Mouse (Mus musculus) kidney, adult 18-20 months (tissue): ENCODE data around the gene Flnb.

ENCODE experiments used
- DNase-seq: peaks from one replicate; pipeline ENCODE4 v3.0.0; 2021

The Flnb gene

GRCm38 (mm10) chr14:7907058-7907457, 89.3 kb downstream of the Flnb start:
- DNase-seq: no peak

GRCm38 (mm10) chr14:7909472-7909871, 91.7 kb downstream of the Flnb start:
- no peak for DNase-seq

- DNase-seq: no peak
Observed at GRCm38 (mm10) chr14:7913842-7914241, 96.1 kb downstream of the Flnb start.

GRCm38 (mm10) chr14:7914461-7914860, 96.7 kb downstream of the Flnb start:
- DNase-seq: no peak

- no peak for DNase-seq
Observed at GRCm38 (mm10) chr14:7918150-7918991, 100.6 kb downstream of the Flnb start.

- no peak for DNase-seq
Observed at GRCm38 (mm10) chr14:7919309-7919708, 101.6 kb downstream of the Flnb start.

GRCm38 (mm10) chr14:7919921-7920320, 102.2 kb downstream of the Flnb start:
- DNase-seq: no peak

- no peak for DNase-seq
Observed at GRCm38 (mm10) chr14:7921459-7921858, 103.7 kb downstream of the Flnb start.

- DNase-seq: no peak
Observed at GRCm38 (mm10) chr14:7923635-7924034, 105.9 kb downstream of the Flnb start.

- DNase-seq: no peak
Observed at GRCm38 (mm10) chr14:7928362-7928761, 110.6 kb downstream of the Flnb start.

GRCm38 (mm10) chr14:7929029-7929428, 111.3 kb downstream of the Flnb start:
- no peak for DNase-seq

- DNase-seq: no peak
Observed at GRCm38 (mm10) chr14:7932151-7932550, 114.4 kb downstream of the Flnb start.

- no peak for DNase-seq
Observed at GRCm38 (mm10) chr14:7934166-7934565, 116.4 kb downstream of the Flnb start.

- DNase-seq: no peak
Observed at GRCm38 (mm10) chr14:7937052-7937630, 119.4 kb downstream of the Flnb start.

- DNase-seq: peak; percentile 29
Observed at GRCm38 (mm10) chr14:7938809-7939784, 121.3 kb downstream of the Flnb start.

- DNase-seq: no peak
Observed at GRCm38 (mm10) chr14:7941413-7941812, 123.7 kb downstream of the Flnb start.

- DNase-seq: peak; percentile 82
Observed at GRCm38 (mm10) chr14:7943101-7943800, 125.5 kb downstream of the Flnb start.

- no peak for DNase-seq
Observed at GRCm38 (mm10) chr14:7943801-7944135, 126.0 kb downstream of the Flnb start.

GRCm38 (mm10) chr14:7944349-7945039, 126.7 kb downstream of the Flnb start:
- DNase-seq: no peak

- no peak for DNase-seq
Observed at GRCm38 (mm10) chr14:7945261-7945660, 127.5 kb downstream of the Flnb start.

- DNase-seq: no peak
Observed at GRCm38 (mm10) chr14:7951234-7951633, 133.5 kb downstream of the Flnb start.

- peak; percentile 53 for DNase-seq
Observed at GRCm38 (mm10) chr14:7952610-7953254, 135.0 kb downstream of the Flnb start.
